18 mouse cellular contexts compared by ENCODE assay signal in the genomic region with DNA sequence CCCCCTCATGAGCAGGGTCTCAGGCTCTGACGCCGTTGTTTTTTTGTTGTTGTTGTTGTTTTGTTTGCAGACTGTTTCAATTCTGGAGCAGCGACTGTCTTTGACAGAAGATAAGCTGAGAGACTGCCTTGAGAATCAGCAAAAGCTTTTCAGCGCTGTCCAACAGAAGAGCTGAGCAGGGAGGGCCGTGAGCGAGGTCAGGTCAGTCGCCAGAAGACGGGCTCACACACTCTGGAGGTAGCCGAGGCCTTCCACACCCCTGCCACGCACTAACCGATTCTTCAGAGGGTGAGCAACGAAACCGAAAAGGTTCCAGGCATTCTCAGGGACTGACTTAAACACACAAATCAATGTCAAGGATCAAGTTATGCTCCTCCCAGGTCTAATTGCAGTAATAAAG.
DNase-seq lines count a peak whose midpoint lies in the region; ATAC-seq lines count a peak whose summit lies in the region.
"Had no signal": no experiment of that assay in that cellular context is flagged by ENCODE, and none has a peak within 500 bp of the region (broad histone marks: within the 10 kb centered on the region; RNA-seq: fewer than 3 reads in every experiment).

No protein-coding gene starts in this region.

- 0 out of 2 replicates have a peak overlapping the region, but pooled peaks have one; percentile 70 for H3K27ac ChIP-seq in hindbrain, embryonic 10.5 days
- H3K27ac ChIP-seq in hindbrain, embryonic 13.5 days: no peak overlapping the region
- H3K27ac ChIP-seq in kidney, embryonic 15.5 days: peak overlapping the region; percentile 45; the same call in 1 of the 2 replicates
- H3K27ac ChIP-seq in limb, embryonic 10.5 days: peak overlapping the region; percentile 48

- H3K4me3 ChIP-seq in hindbrain, embryonic 10.5 days: no peak overlapping the region
- H3K4me3 ChIP-seq in hindbrain, embryonic 13.5 days: no peak overlapping the region
- H3K4me3 ChIP-seq in kidney, embryonic 15.5 days (replicated peaks): no peak overlapping the region
- H3K4me3 ChIP-seq in limb, embryonic 10.5 days: no peak overlapping the region
- H3K4me3 ChIP-seq: heart, embryonic 12.5 days had no signal

- H3K4me1 ChIP-seq in hindbrain, embryonic 10.5 days (replicated peaks): peaks cover 32% of the 10 kb centered on the region
- peaks cover 9% of the 10 kb centered on the region for H3K4me1 ChIP-seq in hindbrain, embryonic 13.5 days (replicated peaks)
- H3K4me1 ChIP-seq in kidney, embryonic 15.5 days: peaks cover 10% of the 10 kb centered on the region
- H3K4me1 ChIP-seq in limb, embryonic 10.5 days: peaks cover 48% of the 10 kb centered on the region

- H3K36me3 ChIP-seq in hindbrain, embryonic 10.5 days: peaks cover 21% of the 10 kb centered on the region
- peaks cover 2% of the 10 kb centered on the region; the same call in 1 of the 2 replicates for H3K36me3 ChIP-seq in hindbrain, embryonic 13.5 days
- H3K36me3 ChIP-seq in kidney, embryonic 15.5 days: no peaks in the 10 kb centered on the region
- peaks cover 16% of the 10 kb centered on the region; the same call in 1 of the 2 replicates for H3K36me3 ChIP-seq in limb, embryonic 10.5 days
- H3K36me3 ChIP-seq: heart, embryonic 12.5 days had no signal

- peak; percentile 36 for DNase-seq in embryo, embryonic 10 days (ENCODE audit: low spot score)
- no peak for DNase-seq in embryo, embryonic 10.5 days (ENCODE audit: low spot score)
- DNase-seq in hindbrain, embryonic 10.5 days (ENCODE audit: low spot score): no peak
- no peak for DNase-seq in kidney, adult 9 months
- DNase-seq in limb, embryonic 10.5 days (ENCODE audit: low spot score): no peak
- no peak for DNase-seq in right cerebral cortex, postnatal 10 days (ENCODE audit: low spot score in 2 of 2)
- DNase-seq: adrenal gland, adult 8-10 months; B cell, adult 2 months; cerebellum, adult 8-10 months; cerebellum, postnatal 14 days; gastrocnemius, postnatal 14 days; heart, postnatal 36 days had no signal

- H3K27me3 ChIP-seq in hindbrain, embryonic 10.5 days (ENCODE audit: insufficient read depth, poor library complexity, severe bottlenecking): no peaks in the 10 kb centered on the region
- no peaks in the 10 kb centered on the region for H3K27me3 ChIP-seq in hindbrain, embryonic 13.5 days
- no peaks in the 10 kb centered on the region for H3K27me3 ChIP-seq in kidney, embryonic 15.5 days
- H3K27me3 ChIP-seq in limb, embryonic 10.5 days (ENCODE audit: low read depth, poor library complexity, severe bottlenecking): no peaks in the 10 kb centered on the region
- H3K27me3 ChIP-seq: heart, embryonic 12.5 days had no signal

- 78% methylated on average over 13 of the region's 13 CpGs for WGBS in hindbrain, embryonic 10.5 days
- whole genome bisulfite sequencing in hindbrain, embryonic 13.5 days: 77% methylated on average over 13 of the region's 13 CpGs
- 62% methylated on average over 13 of the region's 13 CpGs for WGBS in kidney, embryonic 15.5 days
- WGBS in limb, embryonic 10.5 days: 75% methylated on average over 13 of the region's 13 CpGs

- ATAC-seq in hindbrain, embryonic 13.5 days (ENCODE audit: low FRiP score): no peak
- no peak for ATAC-seq in kidney, embryonic 15.5 days (replicated peaks; ENCODE audit: low FRiP score)
- ATAC-seq: CD4-positive, CD25-positive, alpha-beta regulatory T cell, adult 4 months had no signal

- no peaks in the 10 kb centered on the region for H3K9me3 ChIP-seq in hindbrain, embryonic 10.5 days
- no peaks in the 10 kb centered on the region for H3K9me3 ChIP-seq in hindbrain, embryonic 13.5 days
- H3K9me3 ChIP-seq in kidney, embryonic 15.5 days (replicated peaks): no peaks in the 10 kb centered on the region
- H3K9me3 ChIP-seq in limb, embryonic 10.5 days (replicated peaks): no peaks in the 10 kb centered on the region
- H3K9me3 ChIP-seq: G1E had no signal

- no peak overlapping the region for H3K4me2 ChIP-seq in hindbrain, embryonic 13.5 days
- no peak overlapping the region for H3K4me2 ChIP-seq in kidney, embryonic 15.5 days
- H3K4me2 ChIP-seq: heart, embryonic 12.5 days; hindbrain, embryonic 14.5 days had no signal

- no peak overlapping the region for H3K9ac ChIP-seq in hindbrain, embryonic 13.5 days
- H3K9ac ChIP-seq in kidney, embryonic 15.5 days: no peak overlapping the region
- H3K9ac ChIP-seq: heart, embryonic 12.5 days; hindbrain, embryonic 14.5 days had no signal
